14 mouse cellular contexts compared by ENCODE assay signal in the genomic region with DNA sequence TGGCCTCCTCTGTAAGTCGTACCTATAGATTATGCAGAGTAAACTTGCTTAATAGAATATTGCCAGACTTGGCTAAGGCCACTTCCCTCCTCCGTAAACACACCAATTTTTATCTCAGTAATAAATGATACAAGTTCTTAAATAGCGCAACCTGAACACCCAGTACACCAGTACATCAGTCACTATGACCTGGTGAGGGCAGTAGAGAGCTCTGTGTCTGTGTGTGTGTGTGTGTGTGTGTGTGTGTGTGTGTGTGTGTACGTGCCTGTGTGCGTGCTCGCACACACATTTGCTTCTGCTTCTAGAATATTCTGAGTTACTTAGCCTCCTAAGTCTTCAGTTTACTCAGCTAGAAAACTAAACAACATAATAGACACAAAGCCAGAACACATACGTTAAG. TPM values are rescaled to one million over a fixed set of nuclear protein-coding genes. Genes with fewer than 3 reads are reported as not detected.
DNase-seq lines count a peak whose midpoint lies in the region; ATAC-seq and TF ChIP-seq lines count a peak whose summit lies in the region.
"Had no signal": no experiment of that assay in that cellular context is flagged by ENCODE, and none has a peak within 500 bp of the region (broad histone marks: within the 10 kb centered on the region; RNA-seq: fewer than 3 reads in every experiment).

No protein-coding gene starts in this region.

- H3K36me3 ChIP-seq in liver, embryonic 14.5 days (replicated peaks; ENCODE audit: control insufficient read depth, insufficient read depth, low read depth) = peaks cover 2% of the 10 kb centered on the region; the same call in 1 of the 2 replicates
- peaks cover 22 to 76% of the 10 kb centered on the region in 2 experiments for H3K36me3 ChIP-seq in CH12.LX (replicated peaks in 1 of 2; ENCODE audit: control insufficient read depth in 1 of 2, insufficient read depth in 1 of 2, low read length in 1 of 2)
- H3K36me3 ChIP-seq: midbrain, embryonic 15.5 days had no signal

- in situ Hi-C loops in CH12.LX (cut with MboI; ENCODE audit: low pct_ligation_motif_present, low pct_unique_long_range_greater_than_20kb, low sequenced_read_pairs) = no loop called here

- no peak overlapping the region for H3K27ac ChIP-seq in liver, embryonic 14.5 days
- no peak overlapping the region for H3K27ac ChIP-seq in CH12.LX (ENCODE audit: insufficient read depth, low read depth)
- H3K27ac ChIP-seq: liver, embryonic 13.5 days; midbrain, embryonic 15.5 days had no signal

- H3K4me2 ChIP-seq in liver, embryonic 14.5 days (ENCODE audit: low read depth) = no peak overlapping the region
- no peak overlapping the region for H3K4me2 ChIP-seq in CH12.LX (ENCODE audit: insufficient read depth, low read depth, poor library complexity, severe bottlenecking)
- H3K4me2 ChIP-seq: liver, embryonic 13.5 days; midbrain, embryonic 15.5 days had no signal

- DNase-seq in CD4-positive, CD25-positive, alpha-beta regulatory T cell, adult 2 months (ENCODE audit: low read depth, low spot score) = peak; percentile 36
- no peak for DNase-seq in liver, embryonic 14.5 days (ENCODE audit: low read depth in 3 of 3, low spot score in 3 of 3)
- no peak for DNase-seq in liver
- peak; percentile 26 for DNase-seq in CH12.LX (ENCODE audit: extremely low read depth)
- DNase-seq in embryo, embryonic 11 days = peak; percentile 7
- no peak for DNase-seq in right cerebral cortex, postnatal 4 days
- no peak for DNase-seq in layer of hippocampus, adult 11-12 months (ENCODE audit: low spot score)
- DNase-seq: gastrocnemius, postnatal 25 days; kidney, adult 2 months; layer of hippocampus, postnatal 36 days; liver, embryonic 13.5 days had no signal

- H3K27me3 ChIP-seq in liver, embryonic 14.5 days (ENCODE audit: control insufficient read depth, insufficient read depth, low read length) = no peaks in the 10 kb centered on the region
- no peaks in the 10 kb centered on the region for H3K27me3 ChIP-seq in CH12.LX (replicated peaks)
- H3K27me3 ChIP-seq: liver, embryonic 13.5 days; midbrain, embryonic 15.5 days had no signal

- H3K4me3 ChIP-seq in liver, embryonic 14.5 days (ENCODE audit: insufficient read depth in 1 of 2, low read depth in 2 of 2, low read length in 2 of 2) = no peak overlapping the region
- no peak overlapping the region for H3K4me3 ChIP-seq in CH12.LX (replicated peaks in 1 of 3; ENCODE audit: low read depth in 2 of 3, low read length in 2 of 3, poor library complexity in 1 of 3)
- H3K4me3 ChIP-seq: erythroblast, embryonic 14.5 days; liver, embryonic 13.5 days; midbrain, embryonic 15.5 days had no signal

- no peak for TF ChIP-seq RAD21 in CH12.LX (IDR thresholded peaks at IDR 0.05; ENCODE audit: low read depth, low read length)

- H3K79me2 ChIP-seq in CH12.LX (replicated peaks; ENCODE audit: control insufficient read depth, extremely low read depth, insufficient read depth, poor library complexity, severe bottlenecking) = 0 out of 2 replicates have a peak, but pooled peaks cover 2% of the 10 kb centered on the region

- ATAC-seq in CD4-positive, CD25-positive, alpha-beta regulatory T cell, adult 4 months = no peak
- no peak for ATAC-seq in liver, embryonic 14.5 days (ENCODE audit: insufficient read depth)
- ATAC-seq: midbrain, embryonic 15.5 days had no signal

- TF ChIP-seq CTCF in liver, embryonic 14.5 days (IDR thresholded peaks at IDR 0.05; ENCODE audit: low read depth) = peak; percentile 38; the same call in 1 of the 2 replicates
- TF ChIP-seq CTCF in CH12.LX (conservative IDR thresholded peaks at IDR 0.05 in 1 of 2, IDR thresholded peaks at IDR 0.05 in 1 of 2; ENCODE audit: low read depth in 2 of 2, low read length in 2 of 2) = peak in 1 of 2 experiments; percentile 42; a peak in 2 of 4 replicates

- no peak overlapping the region for H3K9ac ChIP-seq in liver, embryonic 14.5 days (replicated peaks)
- H3K9ac ChIP-seq in CH12.LX (ENCODE audit: insufficient read depth, low read depth) = no peak overlapping the region
- H3K9ac ChIP-seq: liver, embryonic 13.5 days; midbrain, embryonic 15.5 days had no signal

- no peaks in the 10 kb centered on the region for H3K9me3 ChIP-seq in liver, embryonic 14.5 days (ENCODE audit: control insufficient read depth, low read length)
- H3K9me3 ChIP-seq in CH12.LX (replicated peaks; ENCODE audit: low read length) = no peaks in the 10 kb centered on the region
- H3K9me3 ChIP-seq: liver, embryonic 13.5 days; midbrain, embryonic 15.5 days had no signal

- no peak for TF ChIP-seq POLR2A in CH12.LX (IDR thresholded peaks at IDR 0.05; ENCODE audit: low read depth, low read length)

- WGBS in liver, embryonic 14.5 days (ENCODE audit: insufficient replicate concordance) = 78% methylated on average over 7 of the region's 7 CpGs

- TF ChIP-seq EP300 in liver, embryonic 14.5 days (IDR thresholded peaks at IDR 0.05; ENCODE audit: low read depth) = no peak
- no peak for TF ChIP-seq EP300 in CH12.LX (IDR thresholded peaks at IDR 0.05; ENCODE audit: low read length)

- H3K4me1 ChIP-seq in liver, embryonic 14.5 days (replicated peaks; ENCODE audit: control insufficient read depth in 2 of 2, insufficient read depth in 2 of 2, low read length in 1 of 2) = no peaks in the 10 kb centered on the region
- H3K4me1 ChIP-seq in CH12.LX (ENCODE audit: control insufficient read depth in 1 of 2, insufficient read depth in 2 of 2) = peaks cover 0 to 11% of the 10 kb centered on the region in 2 experiments; a peak in 1 of 4 replicates
- H3K4me1 ChIP-seq: liver, embryonic 13.5 days; midbrain, embryonic 15.5 days had no signal

- dilution Hi-C loops in CH12.LX (cut with MboI; ENCODE audit: extremely low pct_ligation_motif_present, extremely low pct_unique_long_range_greater_than_20kb, low sequenced_read_pairs) = no loop called here

TF ChIP-seq in CH12.LX, 34 proteins besides CTCF, POLR2A, EP300 and RAD21:
- TF ChIP-seq MXI1 (IDR thresholded peaks at IDR 0.05; ENCODE audit: low read depth, low read length) (no peak), MAX (IDR thresholded peaks at IDR 0.05; ENCODE audit: low read length) (no peak), TBP (conservative IDR thresholded peaks at IDR 0.05; ENCODE audit: low read depth, low read length) (no peak), ZKSCAN1 (IDR thresholded peaks at IDR 0.05; ENCODE audit: borderline replicate concordance, low read depth, low read length) (no peak), CHD1 (IDR thresholded peaks at IDR 0.05; ENCODE audit: low read depth, low read length) (no peak), USF1 (IDR thresholded peaks at IDR 0.05; ENCODE audit: low read depth, low read length) (no peak), NELFE (IDR thresholded peaks at IDR 0.05; ENCODE audit: low read depth, low read length) (no peak), PAX5 (IDR thresholded peaks at IDR 0.05; ENCODE audit: low read length) (no peak), CHD2 (IDR thresholded peaks at IDR 0.05; ENCODE audit: low read length) (no peak), RCOR1 (conservative IDR thresholded peaks at IDR 0.05; ENCODE audit: low read depth, low read length) (no peak), TCF12 (IDR thresholded peaks at IDR 0.05; ENCODE audit: low read depth, low read length) (no peak)
TF ChIP-seq in CH12.LX: peak in this region for 0.

RNA-seq across cellular contexts. Expression of gene Agk, which starts 28.4 kb away (rescaled TPM):
- 10 to 100 TPM; 60.1 to 72.0 TPM for polyA plus RNA-seq in CD4-positive, CD25-positive, alpha-beta regulatory T cell, adult 4 months (2017; shearing (Covaris generic))
- polyA plus RNA-seq in liver, embryonic 14.5 days (2012; rRNA removed) = 6.3 and 7.5 TPM in 2 replicates
- polyA plus RNA-seq in liver, embryonic 14.5 days (2014; fragmentation: Nextera tagmentation; extraction: Ambion mirVana) = 12.0 and 12.6 TPM in 2 replicates
- total RNA-seq in CH12.LX (2012; rRNA removed) (24.8 and 26.9 TPM in 2 replicates), CH12.LX (2014; rRNA removed) (41.5 and 42.5 TPM in 2 replicates)
- polyA plus RNA-seq in CH12.LX (2012; ENCODE audit: insufficient read length, low read depth) = 22.1 and 26.1 TPM in 2 replicates

Comparison
In these comparisons a context has a peak if more than half of its experiments do, and no peak if none do; other contexts are left out.
1. DNase-seq: peak in CD4-positive, CD25-positive, alpha-beta regulatory T cell, adult 2 months (single experiment), CH12.LX (single experiment) and embryo, embryonic 11 days (single experiment); none in liver, embryonic 14.5 days (0 of 3), liver (single experiment), right cerebral cortex, postnatal 4 days (single experiment) and layer of hippocampus, adult 11-12 months (single experiment).